Mouse (Mus musculus): ENCODE results near the gene Aldh3b3. TPM values are rescaled to one million over a fixed set of nuclear protein-coding genes. Genes with fewer than 3 reads are reported as not detected.

Gene Aldh3b3
- polyA plus RNA-seq, 1 experiment from 2014 or later, result not detected

GRCm38 (mm10) chr19:3997231-3997630 lies 38.8 kb downstream of the Aldh3b3 start:
- Histone ChIP-seq H3K9ac (no peak overlapping the region), H3K9me3 (replicated peaks) (no peaks in the 10 kb centered on the region), H3K4me3 (no peak overlapping the region), H3K27me3 (replicated peaks) (peaks cover 23% of the 10 kb centered on the region), H3K27ac (no peak overlapping the region), H3K36me3 (no peaks in the 10 kb centered on the region), H3K4me1 (peaks cover 38% of the 10 kb centered on the region), H3K4me2 (no peak overlapping the region)
- ATAC-seq, result no peak
- 50% methylated on average over 8 of the region's 8 CpGs for WGBS (ENCODE audit: insufficient replicate concordance)

DNA sequence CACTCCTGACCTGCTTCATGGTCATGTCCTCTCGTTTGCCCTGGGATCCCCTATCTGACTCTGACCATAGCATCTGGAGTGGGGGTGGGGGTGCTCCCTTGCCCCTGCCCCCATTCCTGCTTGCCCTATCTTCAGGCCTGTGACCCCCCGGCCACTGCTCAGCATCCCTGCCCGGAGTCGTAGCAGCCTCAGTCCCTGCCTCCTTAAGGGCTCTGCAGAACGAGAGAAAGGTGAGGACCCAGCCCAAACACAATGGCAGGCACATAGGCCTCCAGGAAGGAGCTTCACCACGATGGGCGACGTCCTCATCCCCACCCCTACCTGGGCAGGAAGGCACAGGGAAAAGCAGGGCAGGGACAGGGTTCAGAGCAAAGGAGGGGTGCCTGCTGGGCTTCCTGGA lies 39.9 kb downstream of the Aldh3b3 start:
- H3K9me3 ChIP-seq (replicated peaks), result no peaks in the 10 kb centered on the region
- no peak for ATAC-seq
- no peak overlapping the region for H3K4me2 ChIP-seq
- no peak overlapping the region for H3K9ac ChIP-seq
- H3K4me1 ChIP-seq, result peaks cover 32% of the 10 kb centered on the region
- H3K36me3 ChIP-seq, result no peaks in the 10 kb centered on the region
- WGBS (ENCODE audit: insufficient replicate concordance), result 68% methylated on average over 8 of the region's 8 CpGs
- H3K27me3 ChIP-seq (replicated peaks), result peaks cover 13% of the 10 kb centered on the region
- H3K27ac ChIP-seq, result no peak overlapping the region
- H3K4me3 ChIP-seq, result no peak overlapping the region

DNA sequence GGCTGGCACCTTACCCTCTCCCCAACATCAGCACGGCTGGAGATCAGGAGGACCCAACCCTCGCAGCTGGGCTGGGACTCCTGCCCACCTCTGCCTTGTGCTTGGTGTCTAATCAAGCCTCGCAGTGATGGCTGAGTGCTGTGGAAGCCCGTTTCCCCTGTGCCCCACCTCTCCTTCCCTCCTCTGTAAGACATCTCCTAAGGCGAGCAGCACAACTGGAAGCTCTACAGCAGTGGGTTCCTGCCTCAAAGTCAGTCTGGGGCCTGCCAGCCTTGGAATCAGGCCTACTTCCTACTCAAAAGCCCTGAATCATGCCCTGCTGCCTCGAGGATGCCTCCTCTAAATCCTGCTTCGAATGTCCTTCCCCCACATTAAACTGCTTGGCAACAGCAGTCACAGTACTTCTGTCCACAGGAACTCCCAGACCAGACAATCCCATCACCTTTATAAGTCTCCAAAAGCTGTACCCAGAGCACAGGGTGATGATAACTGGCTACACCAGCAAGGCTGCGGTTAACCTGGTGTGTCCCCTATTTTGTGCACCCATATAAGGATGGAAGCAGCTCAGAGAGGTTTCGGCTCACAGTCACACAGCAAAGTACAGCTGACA lies 40.8 kb downstream of the Aldh3b3 start:
- H3K4me1 ChIP-seq, result peaks cover 32% of the 10 kb centered on the region
- H3K4me3 ChIP-seq, result peak overlapping the region; percentile 83; the same call in 1 of the 2 replicates
- H3K36me3 ChIP-seq, result no peaks in the 10 kb centered on the region
- H3K4me2 ChIP-seq, result peak overlapping the region; percentile 99
- ATAC-seq, result no peak
- H3K27me3 ChIP-seq (replicated peaks), result peaks cover 12% of the 10 kb centered on the region; the same call in 1 of the 2 replicates
- H3K9ac ChIP-seq, result peak overlapping the region; percentile 92; the same call in 1 of the 2 replicates
- no peaks in the 10 kb centered on the region for H3K9me3 ChIP-seq (replicated peaks)
- WGBS (ENCODE audit: insufficient replicate concordance), result 73% methylated on average over 9 of the region's 9 CpGs
- H3K27ac ChIP-seq, result peak overlapping the region; percentile 92; the same call in 1 of the 2 replicates

- Histone ChIP-seq H3K27me3 (replicated peaks) (peaks cover 9% of the 10 kb centered on the region; the same call in 1 of the 2 replicates), H3K9me3 (replicated peaks) (no peaks in the 10 kb centered on the region), H3K9ac (peak within 1 kb of the TSS; percentile 92), H3K4me3 (peak within 1 kb of the TSS; percentile 83), H3K4me2 (peak within 1 kb of the TSS; percentile 99), H3K36me3 (peaks cover 5% of the 10 kb centered on the region), H3K27ac (peak within 1 kb of the TSS; percentile 92), H3K4me1 (peaks cover 29% of the 10 kb centered on the region)
- under 1% methylated on average over 64 of the region's 64 CpGs for WGBS (ENCODE audit: insufficient replicate concordance)
- ATAC-seq, result peak; percentile 89
Observed at GRCm38 (mm10) chr19:4000119-4000900, 41.9 kb downstream of the Aldh3b3 start, which contains the start of the genes Nudt8 and Gm49405. TSS of gene Nudt8 (plus strand) at chr19:4000580. TSS of gene Gm49405 (plus strand) at chr19:4000626.

DNA sequence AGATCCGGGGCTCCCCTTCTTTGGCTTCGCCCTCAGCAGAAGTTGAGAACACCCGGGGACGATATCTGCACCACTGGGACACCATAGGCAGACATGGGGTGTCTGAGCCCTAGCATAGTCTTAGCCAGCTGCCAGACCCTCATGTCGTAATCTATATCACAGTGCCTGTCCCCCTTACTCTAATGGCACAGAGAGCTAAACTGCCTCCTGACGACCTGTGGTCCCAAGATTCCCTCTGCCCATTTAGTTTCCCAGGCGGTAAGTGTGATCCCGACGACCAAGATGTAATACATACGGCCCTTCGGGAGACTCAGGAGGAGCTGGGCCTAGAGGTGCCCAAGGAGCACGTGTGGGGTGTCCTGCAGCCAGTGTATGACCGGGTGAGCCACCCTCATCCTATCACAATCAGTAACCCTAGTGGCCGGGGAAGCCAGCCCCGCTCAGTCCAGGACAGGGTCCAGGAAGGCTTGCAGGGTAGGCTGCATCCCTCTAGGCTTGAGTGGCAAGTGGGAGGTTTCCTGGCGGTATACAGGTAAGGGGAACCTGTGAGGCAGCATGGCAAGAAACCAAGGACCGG lies 42.6 kb downstream of the Aldh3b3 start:
- peak; percentile 11 for ATAC-seq
- Histone ChIP-seq H3K36me3 (peaks cover 11% of the 10 kb centered on the region), H3K4me2 (peak overlapping the region; percentile 99), H3K27me3 (replicated peaks) (peaks cover 5% of the 10 kb centered on the region; the same call in 1 of the 2 replicates), H3K9ac (peak overlapping the region; percentile 92), H3K9me3 (replicated peaks) (no peaks in the 10 kb centered on the region), H3K27ac (peak overlapping the region; percentile 92), H3K4me3 (peak overlapping the region; percentile 83), H3K4me1 (peaks cover 29% of the 10 kb centered on the region)
- 25% methylated on average over 17 of the region's 17 CpGs for WGBS (ENCODE audit: insufficient replicate concordance)

DNA sequence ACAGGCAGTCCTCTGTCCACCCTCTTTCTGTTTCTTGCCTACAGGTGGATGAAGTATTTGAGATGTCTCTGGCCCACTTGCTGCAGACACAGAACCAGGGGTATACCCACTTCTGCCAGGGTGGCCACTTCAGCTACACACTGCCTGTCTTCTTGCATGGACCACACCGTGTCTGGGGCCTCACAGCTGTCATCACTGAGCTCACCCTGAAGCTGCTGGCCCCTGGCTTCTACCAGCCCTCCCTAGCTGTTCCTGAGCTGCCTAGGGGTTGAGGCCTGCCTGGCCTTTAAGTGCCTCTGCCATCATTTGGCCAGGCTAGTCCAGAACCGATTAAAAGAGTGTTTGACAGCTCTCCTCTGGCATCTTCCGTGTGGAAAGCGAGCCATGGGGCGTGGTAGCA lies 43.3 kb downstream of the Aldh3b3 start:
- Histone ChIP-seq H3K9me3 (replicated peaks) (no peaks in the 10 kb centered on the region), H3K4me1 (peaks cover 29% of the 10 kb centered on the region), H3K27me3 (replicated peaks) (peaks cover 3% of the 10 kb centered on the region; the same call in 1 of the 2 replicates), H3K4me2 (peak overlapping the region; percentile 99), H3K27ac (no peak overlapping the region), H3K36me3 (peaks cover 19% of the 10 kb centered on the region), H3K4me3 (no peak overlapping the region), H3K9ac (peak overlapping the region; percentile 92)
- ATAC-seq, result no peak
- WGBS (ENCODE audit: insufficient replicate concordance), result 81% methylated on average over 5 of the region's 5 CpGs

- no peak within 1 kb of the TSS for H3K9ac ChIP-seq
- 57% methylated on average over 1 of the region's 1 CpGs for WGBS (ENCODE audit: insufficient replicate concordance)
- no peaks in the 10 kb centered on the region for H3K9me3 ChIP-seq (replicated peaks)
- H3K4me2 ChIP-seq, result no peak within 1 kb of the TSS
- peaks cover 32% of the 10 kb centered on the region for H3K36me3 ChIP-seq
- peaks cover 29% of the 10 kb centered on the region for H3K4me1 ChIP-seq
- H3K27ac ChIP-seq, result no peak within 1 kb of the TSS
- H3K4me3 ChIP-seq, result no peak within 1 kb of the TSS
- no peaks in the 10 kb centered on the region; the same call in 1 of the 2 replicates for H3K27me3 ChIP-seq (replicated peaks)
- no peak for ATAC-seq
Observed at GRCm38 (mm10) chr19:4003112-4003511, 44.7 kb downstream of the Aldh3b3 start, which contains the start of gene Doc2g. TSS of gene Doc2g (plus strand) at chr19:4003313.

DNA sequence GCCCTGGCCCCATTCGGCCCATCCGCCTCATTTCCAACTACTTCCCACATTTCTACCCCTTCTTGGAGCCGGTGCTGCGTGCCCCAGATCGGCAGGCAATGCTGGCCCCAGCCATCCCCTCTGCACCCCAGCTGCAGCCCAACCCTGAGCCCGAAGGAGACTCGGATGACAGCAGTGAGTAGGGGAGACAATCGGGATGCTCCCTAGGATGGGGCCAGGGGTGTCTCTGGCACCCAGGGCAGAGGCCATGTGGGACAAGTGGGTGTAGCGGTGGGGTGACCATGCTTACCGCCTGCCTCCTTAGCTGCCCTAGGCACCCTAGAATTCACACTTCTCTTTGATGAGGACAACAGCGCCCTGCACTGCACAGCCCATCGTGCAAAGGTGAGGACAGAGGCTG lies 45.2 kb downstream of the Aldh3b3 start:
- Histone ChIP-seq H3K27ac (no peak overlapping the region), H3K9ac (no peak overlapping the region), H3K9me3 (replicated peaks) (no peaks in the 10 kb centered on the region), H3K36me3 (peaks cover 38% of the 10 kb centered on the region), H3K4me2 (no peak overlapping the region), H3K4me1 (peaks cover 29% of the 10 kb centered on the region), H3K4me3 (no peak overlapping the region), H3K27me3 (replicated peaks) (no peaks in the 10 kb centered on the region; the same call in 1 of the 2 replicates)
- ATAC-seq, result no peak
- 63% methylated on average over 12 of the region's 12 CpGs for WGBS (ENCODE audit: insufficient replicate concordance)

DNA sequence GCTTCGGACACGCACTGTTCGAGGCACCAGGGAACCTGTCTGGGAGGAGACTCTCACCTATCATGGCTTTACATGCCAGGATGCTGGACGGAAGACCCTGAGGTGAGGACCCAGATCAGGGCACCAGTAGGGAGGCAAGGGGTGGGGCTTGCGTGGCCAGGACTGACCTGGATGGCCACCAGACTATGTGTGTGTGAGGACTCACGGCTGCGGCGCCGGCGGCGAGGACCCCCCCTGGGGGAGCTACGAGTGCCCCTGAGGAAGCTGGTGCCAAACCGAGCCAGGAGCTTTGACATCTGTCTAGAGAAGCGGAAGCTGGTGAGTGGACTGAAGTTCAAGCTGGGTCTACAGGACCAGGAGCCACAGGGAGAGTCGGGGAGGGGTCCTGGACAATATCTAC lies 45.9 kb downstream of the Aldh3b3 start:
- peaks cover 23% of the 10 kb centered on the region for H3K4me1 ChIP-seq
- H3K4me3 ChIP-seq, result no peak overlapping the region
- no peaks in the 10 kb centered on the region for H3K9me3 ChIP-seq (replicated peaks)
- no peak overlapping the region for H3K27ac ChIP-seq
- H3K9ac ChIP-seq, result no peak overlapping the region
- 78% methylated on average over 15 of the region's 15 CpGs for WGBS (ENCODE audit: insufficient replicate concordance)
- ATAC-seq, result no peak
- peaks cover 44% of the 10 kb centered on the region for H3K36me3 ChIP-seq
- H3K4me2 ChIP-seq, result no peak overlapping the region
- H3K27me3 ChIP-seq (replicated peaks), result no peaks in the 10 kb centered on the region; the same call in 1 of the 2 replicates

GRCm38 (mm10) chr19:4005091-4005490 lies 46.6 kb downstream of the Aldh3b3 start:
- peaks cover 17% of the 10 kb centered on the region for H3K4me1 ChIP-seq
- 81% methylated on average over 9 of the region's 9 CpGs for WGBS (ENCODE audit: insufficient replicate concordance)
- H3K4me2 ChIP-seq, result no peak overlapping the region
- H3K9ac ChIP-seq, result no peak overlapping the region
- no peaks in the 10 kb centered on the region for H3K9me3 ChIP-seq (replicated peaks)
- no peaks in the 10 kb centered on the region; the same call in 1 of the 2 replicates for H3K27me3 ChIP-seq (replicated peaks)
- no peak for ATAC-seq
- no peak overlapping the region for H3K4me3 ChIP-seq
- H3K36me3 ChIP-seq, result peaks cover 52% of the 10 kb centered on the region
- H3K27ac ChIP-seq, result no peak overlapping the region

- ATAC-seq, result no peak
- peaks cover 61% of the 10 kb centered on the region for H3K36me3 ChIP-seq
Observed at GRCm38 (mm10) chr19:4005971-4006370, 47.5 kb downstream of the Aldh3b3 start.

More at GRCm38 (mm10) chr19:4005971-4006370, 47.5 kb downstream of the Aldh3b3 start:
- no peaks in the 10 kb centered on the region; the same call in 1 of the 2 replicates for H3K27me3 ChIP-seq (replicated peaks)
- 88% methylated on average over 8 of the region's 8 CpGs for WGBS (ENCODE audit: insufficient replicate concordance)
- H3K4me3 ChIP-seq, result no peak overlapping the region
- peaks cover 14% of the 10 kb centered on the region for H3K4me1 ChIP-seq
- no peaks in the 10 kb centered on the region for H3K9me3 ChIP-seq (replicated peaks)
- no peak overlapping the region for H3K9ac ChIP-seq
- H3K27ac ChIP-seq, result no peak overlapping the region
- H3K4me2 ChIP-seq, result no peak overlapping the region
